Mouse (Mus musculus) telencephalon, adult 2 months (tissue): ENCODE data around the gene Magi2.
"Not testable (repeated sequence)": the region's sequence is repeated elsewhere in the genome, so short reads cannot be mapped to it uniquely, and the experiment has no call there.

Source experiments
- DNase-seq: peaks from one replicate; pipeline ENCODE4 v3.0.0-alpha.2; 2011; ENCODE audit warnings: low read depth, low spot score

Gene Magi2

DNA sequence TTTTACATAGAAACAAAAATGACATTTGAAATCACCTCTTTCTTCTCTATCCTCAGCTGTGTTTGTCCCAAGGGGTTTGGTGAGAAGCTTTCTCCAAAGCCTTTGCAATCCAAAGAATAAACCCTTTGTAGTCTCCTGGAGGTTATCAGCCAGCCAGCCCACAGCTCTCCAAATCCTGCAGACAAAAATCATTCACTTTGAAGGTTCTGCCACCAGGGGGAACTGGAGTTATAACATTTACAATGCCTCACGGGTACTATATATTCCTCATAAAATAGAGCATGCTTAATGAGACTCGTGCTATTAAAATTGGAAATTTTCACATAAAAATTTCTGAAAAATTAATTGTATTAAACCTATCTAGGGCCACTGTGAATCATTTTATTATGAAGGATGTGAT lies 202.5 kb downstream of the Magi2 start:
- peak; percentile 39 for DNase-seq

DNA sequence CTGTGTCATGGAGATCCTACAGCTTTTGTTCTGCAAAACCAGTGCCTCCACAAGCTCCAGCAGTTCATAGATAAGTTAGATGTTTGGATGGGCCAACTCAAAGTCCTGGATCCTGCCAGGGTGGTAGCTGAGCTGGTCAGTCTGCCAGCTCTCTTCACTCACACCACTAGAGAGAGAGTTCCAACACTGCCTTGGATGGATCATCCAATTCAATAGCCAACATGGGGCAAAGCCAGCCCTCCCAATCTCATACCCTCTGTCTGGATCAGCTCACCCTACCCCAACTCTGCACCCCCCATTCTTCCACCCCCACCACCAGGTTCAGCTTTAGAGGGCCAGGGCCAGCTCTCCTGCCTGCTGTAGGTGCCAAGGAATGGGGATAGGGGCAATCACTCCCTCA lies 235.7 kb downstream of the Magi2 start:
- DNase-seq = no peak

DNA sequence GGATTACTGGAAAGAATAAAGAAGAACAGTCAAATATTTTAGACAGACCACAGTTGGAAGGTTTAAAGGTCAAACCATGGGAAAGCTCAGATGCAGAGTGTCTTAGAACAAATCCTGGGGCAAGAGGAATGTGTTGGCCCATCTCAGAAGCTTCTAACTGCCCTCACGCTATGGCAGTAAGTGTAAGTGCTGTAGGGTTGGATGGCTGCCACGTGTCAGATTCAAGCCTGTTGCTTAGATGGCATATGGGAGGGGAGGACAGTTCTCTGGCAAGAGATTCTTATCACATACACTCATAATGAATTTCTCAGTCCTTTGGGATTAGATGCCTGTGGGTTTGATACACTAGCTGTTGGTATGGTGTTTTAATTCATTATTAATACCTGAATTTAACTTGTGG lies 238.5 kb downstream of the Magi2 start:
- no peak for DNase-seq

DNA sequence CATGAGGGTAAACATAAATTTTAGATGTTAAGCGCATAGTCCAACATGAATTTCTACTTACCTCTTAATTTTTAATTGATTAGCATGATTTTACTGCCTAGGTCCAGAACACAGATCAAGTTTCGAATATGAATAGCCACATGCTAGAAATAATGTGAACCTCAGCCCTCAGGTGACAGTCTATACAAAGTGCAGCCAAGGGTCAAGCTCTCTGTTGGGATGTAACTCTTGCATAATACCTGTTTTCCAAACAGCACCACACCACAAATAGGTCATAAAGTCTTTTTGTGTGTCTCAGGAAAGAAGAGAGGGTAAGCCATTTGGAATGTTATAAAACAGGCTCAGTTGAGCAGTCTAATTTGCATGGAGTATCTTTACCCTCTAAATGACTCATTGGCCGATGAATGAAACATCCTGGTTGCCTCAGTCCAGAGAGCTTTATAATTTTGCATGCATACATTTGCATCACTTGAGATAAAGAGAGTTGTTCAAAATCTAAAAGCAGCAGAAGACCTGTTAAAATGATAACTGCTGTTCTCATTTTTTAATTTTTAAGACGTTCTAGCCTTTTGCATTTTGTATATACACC lies 246.1 kb downstream of the Magi2 start:
- DNase-seq = peak; percentile 22

DNA sequence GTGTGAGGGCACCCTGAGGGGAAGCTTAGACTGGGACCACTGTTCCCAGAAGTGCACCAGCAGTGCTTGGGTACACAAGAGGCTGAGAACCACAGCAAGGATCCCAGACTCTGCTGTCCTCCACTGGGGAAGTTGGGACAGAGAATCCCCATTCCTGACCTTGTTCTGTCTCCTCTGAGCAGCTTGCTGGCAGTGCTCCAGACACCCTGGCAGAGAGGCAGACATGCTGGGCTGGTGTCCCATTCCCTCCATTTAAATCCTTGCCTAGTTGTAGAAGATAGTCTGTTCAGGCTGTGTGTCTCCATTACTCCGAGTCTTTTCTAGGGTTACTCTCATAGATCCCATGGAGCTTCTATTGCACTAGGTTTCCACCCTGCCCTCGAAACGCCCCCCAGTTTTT lies 256.1 kb downstream of the Magi2 start:
- no peak for DNase-seq

DNA sequence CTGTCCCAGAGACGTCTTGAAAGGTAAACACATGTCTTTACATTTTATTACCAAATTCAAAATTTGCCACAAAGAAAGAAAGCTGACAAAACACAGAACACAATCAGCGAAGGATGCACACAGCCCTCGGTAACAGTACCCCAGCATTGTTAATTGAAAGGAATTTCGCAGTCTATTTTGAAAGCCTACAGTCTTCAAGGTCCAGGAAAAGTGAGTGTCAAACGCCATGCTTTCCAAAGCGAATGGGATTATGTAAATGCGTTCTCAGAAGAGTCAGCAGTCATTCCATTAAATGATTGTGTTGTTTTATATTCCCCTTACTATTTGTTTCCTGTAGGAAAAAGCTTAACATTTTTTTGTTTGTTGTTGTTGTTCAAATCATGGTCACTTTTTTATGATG lies 261.1 kb downstream of the Magi2 start:
- no peak for DNase-seq

DNA sequence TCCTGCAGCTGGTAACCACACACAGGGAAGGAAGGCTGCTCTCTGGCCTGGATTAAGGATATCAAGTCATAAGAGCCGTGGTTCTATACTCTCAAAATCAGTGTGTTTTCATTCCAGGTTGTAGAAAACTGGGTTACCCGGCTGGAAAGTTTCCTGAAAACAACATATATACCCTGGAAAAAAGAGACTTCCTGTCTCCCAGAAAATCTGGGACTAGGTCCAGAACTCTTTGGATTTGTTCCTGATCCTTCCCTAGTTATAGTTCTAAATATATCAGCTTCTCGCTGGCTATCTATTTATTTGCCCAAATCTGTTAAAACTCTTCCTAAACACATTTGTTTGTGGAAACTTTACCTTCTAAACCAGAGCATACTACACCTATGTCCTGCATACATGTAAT lies 274.2 kb downstream of the Magi2 start:
- peak; percentile 46 for DNase-seq

DNA sequence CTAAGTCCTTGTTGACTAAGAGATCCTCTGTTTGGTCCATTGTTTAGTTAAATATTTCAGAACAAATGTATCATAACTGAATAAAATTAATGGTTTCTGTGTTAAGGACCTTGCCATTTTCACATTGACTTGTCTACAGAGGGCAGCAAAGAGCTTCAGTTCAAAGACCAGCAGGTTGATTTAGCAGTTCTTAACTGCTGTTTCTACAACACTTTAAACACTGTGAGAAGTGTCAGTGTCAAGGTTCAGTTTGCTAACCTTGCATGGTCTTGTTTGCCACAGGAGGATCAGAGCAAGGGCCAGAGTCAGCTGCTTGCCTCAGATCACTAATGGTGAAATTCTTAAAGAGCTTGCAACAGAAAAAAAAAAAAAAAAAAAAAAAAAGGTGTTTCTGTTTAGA lies 295.3 kb downstream of the Magi2 start:
- DNase-seq = peak; percentile 64

DNA sequence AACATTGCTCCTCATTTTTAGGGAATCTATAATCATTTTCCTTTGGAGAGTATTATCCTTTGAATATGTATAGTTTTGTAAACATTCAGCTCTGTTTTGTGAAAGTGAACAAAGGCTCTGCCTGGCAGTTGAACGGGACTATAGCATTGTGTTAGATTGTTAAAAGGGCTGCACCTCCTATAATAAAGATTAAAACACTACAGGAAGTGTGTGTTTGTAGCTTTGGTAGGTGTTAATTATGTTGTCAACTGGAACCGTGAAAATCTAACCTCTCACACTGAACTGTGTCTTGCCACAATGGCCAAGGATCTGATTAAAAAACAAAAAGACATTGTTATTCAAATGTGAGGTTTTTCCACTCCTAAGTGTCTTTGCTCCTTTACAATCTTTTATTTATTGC lies 312.5 kb downstream of the Magi2 start:
- no peak for DNase-seq

DNA sequence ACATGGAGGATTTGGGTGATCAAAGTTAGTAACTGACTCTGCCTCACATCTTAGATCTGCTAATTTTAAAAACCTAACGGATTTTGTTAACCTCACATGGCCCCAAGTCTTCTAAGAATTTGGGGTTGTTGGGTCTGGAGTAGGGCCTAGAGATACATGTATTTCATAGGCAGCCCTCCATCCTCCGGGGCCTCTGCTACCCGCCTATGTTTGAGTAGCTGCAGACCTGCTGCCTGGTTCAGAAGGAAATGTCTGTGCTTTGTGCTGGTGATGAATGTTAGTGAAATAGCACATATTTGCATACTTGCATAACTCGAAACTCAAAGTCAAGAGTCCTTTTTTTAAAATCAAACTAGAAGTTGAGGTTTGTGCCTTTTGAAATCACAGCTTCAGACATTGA lies 319.6 kb downstream of the Magi2 start:
- DNase-seq = peak; percentile 58

DNA sequence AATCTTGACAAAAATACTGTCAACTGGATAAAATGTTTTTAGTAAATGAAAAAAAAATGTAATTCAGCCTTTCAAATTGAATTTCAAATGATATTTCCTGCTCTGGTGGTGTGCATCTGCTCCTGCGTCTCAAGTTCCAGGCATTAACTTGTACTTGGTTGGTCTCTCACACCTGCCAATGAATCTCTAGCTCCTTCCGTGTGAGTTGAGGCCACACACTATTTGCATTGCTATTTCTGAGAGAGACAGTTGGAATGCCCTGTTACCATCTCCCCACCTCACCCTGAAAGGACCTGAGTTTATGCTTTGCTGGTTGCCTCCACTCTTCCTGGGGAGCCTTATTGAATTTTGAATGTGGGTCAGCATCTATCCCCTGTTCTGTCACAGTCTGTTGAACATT lies 320.1 kb downstream of the Magi2 start:
- DNase-seq = no peak

DNA sequence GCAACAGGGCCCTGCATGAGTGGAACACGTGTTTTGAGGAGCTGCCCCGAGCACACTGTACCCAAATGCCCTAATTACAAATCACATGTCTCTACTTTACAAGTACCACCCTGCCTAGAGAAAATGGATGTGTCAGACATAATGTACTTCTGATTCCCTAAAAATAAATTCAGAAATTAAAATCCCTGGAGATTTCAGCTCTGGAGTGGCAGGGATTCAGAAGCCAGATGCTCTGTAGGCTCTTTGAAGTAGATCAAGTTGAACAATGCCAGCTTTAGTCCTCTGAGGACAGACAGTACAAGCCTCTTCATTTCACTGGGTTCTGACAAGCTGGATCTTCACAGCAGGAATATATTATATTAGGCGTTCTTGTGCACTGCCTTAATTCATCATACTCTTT lies 326.7 kb downstream of the Magi2 start:
- peak; percentile 77 for DNase-seq

DNA sequence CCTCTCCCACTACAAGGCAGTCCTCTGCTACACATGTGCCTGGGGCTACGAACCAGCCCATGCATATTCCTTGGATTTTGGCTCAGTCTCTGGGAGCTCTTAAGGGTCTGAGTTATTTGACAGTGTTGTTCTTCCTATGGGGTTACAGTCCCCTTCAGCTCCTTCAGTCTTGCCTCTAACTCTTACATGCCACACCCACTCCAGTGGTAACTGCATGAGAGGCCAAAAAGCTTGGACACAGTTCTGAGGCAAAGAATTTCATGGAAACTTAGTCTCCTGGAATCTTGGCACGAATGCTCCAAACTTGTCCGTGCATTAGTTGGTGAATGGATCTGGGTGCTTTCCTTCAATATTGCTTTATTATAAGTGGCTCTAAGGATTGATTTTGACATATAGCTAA lies 338.8 kb downstream of the Magi2 start:
- DNase-seq = no peak

DNA sequence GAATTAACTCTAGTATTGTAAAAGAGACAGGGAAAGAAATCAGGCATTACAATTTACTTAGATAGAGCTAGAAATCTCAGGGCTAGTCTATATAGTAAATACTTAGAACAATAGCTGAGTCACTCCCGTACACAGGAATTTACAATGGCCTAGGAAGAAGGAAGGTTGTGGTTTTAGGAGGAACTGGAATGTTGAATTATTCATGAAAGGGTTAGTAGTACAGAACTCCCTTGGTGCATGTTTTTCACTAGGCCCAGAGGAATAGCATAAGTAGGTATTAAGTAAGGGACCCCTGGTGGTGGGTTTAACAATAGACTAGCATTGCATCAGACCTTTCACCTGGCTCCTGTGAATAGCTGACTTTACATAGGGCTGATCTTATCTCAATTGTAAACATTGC lies 339.3 kb downstream of the Magi2 start:
- DNase-seq = not testable (repeated sequence)

DNA sequence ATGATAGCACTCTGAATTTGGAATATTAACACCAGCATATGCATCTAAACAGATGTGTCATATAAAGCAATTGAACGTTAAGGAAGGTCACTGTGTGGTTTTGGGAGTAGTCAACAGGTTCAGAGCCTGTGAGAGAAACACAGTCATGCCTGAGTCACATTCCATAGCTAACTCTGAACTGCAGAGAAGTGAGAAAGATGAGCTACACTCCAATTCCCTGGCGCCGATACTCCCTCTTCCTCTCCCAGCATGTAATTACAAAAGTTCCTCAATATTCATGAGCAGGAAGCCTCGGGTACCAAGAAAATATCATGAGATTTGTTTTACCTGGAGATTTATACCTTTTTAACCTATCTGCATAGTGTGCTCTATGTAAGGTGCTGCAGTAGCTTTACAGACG lies 380.9 kb downstream of the Magi2 start:
- DNase-seq = no peak

DNA sequence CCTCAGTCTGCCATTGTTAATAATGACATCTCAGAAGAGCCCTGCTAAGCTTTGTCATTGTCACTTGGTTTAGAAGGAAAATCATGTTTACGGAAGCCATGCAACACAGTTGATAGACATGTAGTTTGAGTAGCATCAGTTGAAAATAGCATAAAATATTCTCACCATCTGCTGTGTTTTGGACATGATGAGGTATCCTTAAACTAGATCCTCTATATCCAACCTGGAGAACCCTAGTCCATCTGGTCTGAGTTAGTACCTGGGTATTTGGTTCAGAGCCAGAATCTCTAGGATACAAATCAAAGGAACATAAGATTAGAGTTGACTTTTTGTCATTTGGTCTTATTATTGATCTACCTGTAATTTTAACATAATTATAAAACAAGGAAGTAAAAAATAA lies 385.0 kb downstream of the Magi2 start:
- DNase-seq = no peak

DNA sequence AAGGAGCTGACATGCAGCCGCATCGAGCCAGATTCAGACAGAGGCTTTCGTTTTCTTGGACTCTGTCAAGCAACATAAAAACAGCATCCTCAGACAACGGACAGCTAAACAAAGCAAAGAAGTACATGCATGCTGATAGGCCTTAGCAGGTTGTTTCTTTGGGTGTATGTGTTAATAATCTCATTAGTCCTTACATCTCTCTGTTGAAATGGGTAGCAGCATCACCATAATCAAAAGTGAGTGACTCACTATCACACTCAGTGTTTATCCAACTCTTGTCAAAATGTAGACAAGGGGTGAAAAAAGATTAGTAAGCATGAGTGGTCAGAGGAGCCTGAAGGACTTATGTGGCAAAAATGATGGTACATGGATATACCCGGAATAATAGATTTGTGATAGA lies 394.8 kb downstream of the Magi2 start:
- no peak for DNase-seq

DNA sequence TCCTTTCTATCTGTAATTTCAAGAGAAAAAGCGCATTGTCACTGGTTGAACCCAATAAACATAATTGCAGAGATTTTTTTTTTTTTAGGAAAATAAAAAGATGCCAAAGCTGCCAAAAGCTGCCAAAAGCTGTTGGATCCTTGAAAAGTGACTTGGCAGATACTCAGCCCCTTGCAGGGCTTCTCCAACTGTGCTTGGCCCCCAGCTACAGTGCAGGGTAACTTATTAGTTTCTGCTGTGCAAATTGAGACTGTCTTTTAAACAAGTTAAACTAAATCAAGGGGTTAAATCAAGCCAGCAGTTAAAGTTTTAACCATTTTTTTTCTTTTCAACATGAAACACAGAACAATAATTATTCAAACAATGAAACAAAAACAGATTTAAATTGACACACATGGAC lies 407.1 kb downstream of the Magi2 start:
- no peak for DNase-seq

DNA sequence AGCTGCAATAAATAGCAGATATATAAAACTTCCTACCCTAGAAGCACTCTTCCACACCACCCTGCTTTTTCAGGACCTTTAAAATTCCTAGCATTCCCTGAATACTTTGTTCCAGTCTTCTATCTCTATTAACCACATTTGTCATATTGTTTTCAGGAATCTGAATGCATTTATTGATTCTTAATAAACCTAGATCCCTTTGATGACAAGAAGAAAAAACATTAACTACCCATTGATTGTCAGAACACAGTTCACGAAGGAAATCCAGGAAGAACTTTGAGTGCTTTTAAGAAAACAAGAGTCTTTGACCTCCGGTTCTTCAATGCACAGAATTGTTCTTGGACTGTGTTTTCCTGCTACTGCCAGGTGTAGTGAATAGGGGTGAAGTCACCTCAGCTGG lies 411.0 kb downstream of the Magi2 start:
- no peak for DNase-seq

DNA sequence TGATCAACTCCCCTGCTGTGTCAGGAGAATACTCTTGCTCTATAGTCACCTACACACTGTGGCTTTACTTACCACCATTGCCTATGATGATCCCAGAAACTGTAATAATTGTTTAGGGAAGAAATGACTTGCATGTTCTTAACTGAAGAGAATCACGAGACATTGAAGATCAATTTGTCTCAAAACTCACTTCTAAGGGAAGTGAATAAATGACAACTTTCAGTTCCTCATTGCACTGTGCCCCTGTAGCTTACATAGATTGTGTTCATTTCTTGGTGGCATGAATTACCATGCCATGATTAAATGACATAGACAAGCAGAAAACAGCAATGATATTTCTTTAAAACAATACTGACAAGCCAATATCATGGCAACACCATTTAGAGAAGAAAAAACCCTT lies 429.1 kb downstream of the Magi2 start:
- no peak for DNase-seq

DNA sequence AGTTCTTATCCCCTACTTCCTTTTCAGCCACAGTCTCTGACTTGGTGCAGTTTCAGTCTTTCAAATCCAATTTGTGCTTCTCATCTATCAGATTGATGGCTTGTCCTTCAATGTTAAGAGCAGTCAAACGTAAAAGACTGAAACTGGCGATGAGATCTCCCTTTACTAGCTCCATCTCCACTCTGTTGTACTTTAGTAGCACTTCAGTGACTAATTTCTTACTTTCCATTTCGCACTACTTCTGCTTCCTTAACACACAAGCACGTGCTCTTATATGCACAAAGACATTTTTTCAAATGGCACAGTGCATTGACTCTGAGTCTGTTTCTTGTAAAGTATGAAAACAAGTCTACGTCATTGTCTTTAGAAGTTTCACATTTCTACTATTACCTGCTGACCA lies 439.6 kb downstream of the Magi2 start:
- no peak for DNase-seq

DNA sequence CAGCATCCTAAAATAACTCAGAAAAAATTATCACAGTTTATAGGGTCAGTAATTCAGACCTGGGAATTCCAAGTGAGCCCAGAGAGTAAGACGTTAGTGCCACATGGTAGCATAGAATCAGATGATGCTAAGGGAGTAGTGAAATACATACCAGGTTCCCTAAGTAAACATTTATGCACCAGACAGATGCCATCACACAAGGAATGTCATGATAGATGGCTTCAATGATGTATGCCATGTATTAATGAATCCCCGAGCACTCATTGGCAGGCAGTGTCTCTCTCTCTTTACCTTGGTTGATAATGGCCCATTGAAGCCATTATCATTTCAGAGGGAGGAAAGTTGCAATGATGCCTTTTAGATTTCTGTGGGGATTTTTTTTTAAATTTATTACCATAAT lies 490.5 kb downstream of the Magi2 start:
- no peak for DNase-seq

DNA sequence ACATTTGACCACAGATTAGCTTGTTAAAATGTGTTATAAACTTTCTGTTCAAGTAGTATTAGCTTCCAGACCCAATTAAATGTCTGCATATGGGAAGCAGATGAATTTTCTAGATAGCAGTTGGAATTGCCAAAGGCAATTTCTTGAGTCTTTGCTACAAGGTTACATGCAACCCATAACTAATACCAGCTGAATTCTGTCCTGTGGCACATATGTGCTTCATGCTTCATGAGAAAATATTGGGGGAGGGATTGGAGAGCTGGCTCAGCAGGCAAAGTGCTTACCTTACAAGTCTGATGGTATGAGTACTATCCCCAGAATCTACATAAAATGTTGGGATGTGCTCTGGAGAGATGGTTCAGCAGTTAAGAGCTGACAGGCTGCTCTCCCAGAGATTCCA lies 499.4 kb downstream of the Magi2 start:
- no peak for DNase-seq

DNA sequence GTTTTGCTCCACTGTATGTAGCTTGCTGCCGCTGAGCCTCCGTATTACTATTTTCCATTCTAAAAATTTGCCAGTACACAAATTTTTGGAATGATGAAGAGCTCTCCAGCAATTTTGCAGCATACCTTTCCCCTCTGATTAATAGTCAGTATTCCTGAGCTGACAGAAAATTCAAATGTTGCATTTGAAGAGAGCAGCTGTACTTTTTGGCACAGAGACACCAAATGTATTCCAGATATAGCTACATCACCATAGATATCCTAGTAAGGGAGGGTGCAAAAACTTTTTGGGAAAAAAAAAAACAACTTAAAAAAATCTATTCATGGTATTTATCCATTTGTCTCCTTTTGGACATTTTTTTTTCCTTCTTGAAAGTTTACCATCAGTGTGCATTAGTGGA lies 518.5 kb downstream of the Magi2 start:
- DNase-seq = peak; percentile 55

DNA sequence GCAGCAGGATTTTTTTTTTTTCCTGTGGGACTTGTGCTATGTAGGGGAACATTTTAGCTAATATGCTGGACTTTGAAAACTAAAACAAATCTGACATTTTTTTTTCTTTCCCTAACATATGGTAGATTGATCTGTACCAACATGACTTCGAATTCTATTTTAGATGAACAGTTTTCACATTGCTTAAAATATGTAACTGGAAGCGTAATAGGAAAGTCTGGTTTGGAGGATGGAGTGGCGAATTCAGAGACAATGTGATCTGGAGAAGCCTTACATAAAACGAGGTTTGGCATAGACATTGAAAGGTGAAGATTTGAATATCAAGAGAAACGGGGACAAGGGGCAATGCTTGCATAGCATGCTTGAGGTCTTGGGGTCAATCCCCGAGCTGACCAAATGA lies 519.1 kb downstream of the Magi2 start:
- peak; percentile 83 for DNase-seq
